Mouse (Mus musculus): ENCODE measurements at regions not wholly inside any gene's neighbourhood (a gene's known extent, or its start where the extent isn't known, plus 50 kb on each side); places are given as distances from the start of the nearest gene placed in this dataset.

DNA sequence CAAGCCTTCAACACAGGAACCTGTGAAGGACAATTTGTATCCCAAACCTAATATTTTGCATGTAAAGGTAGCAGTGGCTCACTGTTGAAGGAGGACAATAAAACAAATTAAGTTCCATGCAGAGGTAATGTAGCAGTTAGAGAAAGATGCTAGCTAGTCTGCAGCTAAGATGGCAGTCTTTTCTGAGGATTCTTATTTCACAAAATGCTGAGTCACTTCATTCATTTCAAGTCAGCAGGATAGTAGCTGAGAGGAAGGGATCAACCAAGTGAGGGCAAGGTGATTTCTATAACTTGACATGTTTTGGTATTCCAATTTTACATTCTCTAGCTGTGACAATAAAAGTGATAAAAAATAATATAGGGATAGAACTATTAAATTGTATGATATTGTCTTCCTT, 194.0 kb upstream of the Nrxn1 start:
- TF ChIP-seq POLR2A (IDR thresholded peaks at IDR 0.05; ENCODE audit: extremely low read depth, insufficient read depth, low read length) (no peak), CTCF (IDR thresholded peaks at IDR 0.05; ENCODE audit: extremely low read depth, insufficient read depth, low read length) (no peak)

All from cortical plate, adult 2 months (tissue).